Mouse (Mus musculus): ENCODE measurements around the gene Rnase2b. TPM values are rescaled to one million over a fixed set of nuclear protein-coding genes. Genes with fewer than 3 reads are reported as not detected.
A peak's percentile ranks its signal among the peaks of the same experiment; 100 is the strongest.
"Not testable (repeated sequence)": the region's sequence is repeated elsewhere in the genome, so short reads cannot be mapped to it uniquely, and the experiment has no call there.

The Rnase2b gene
- polyA plus RNA-seq, 1 experiment = not detected

GRCm38 (mm10) chr14:51150206-51150831 is 11.7 kb upstream of the Rnase2b start:
- no peak for DNase-seq (ENCODE audit: extremely low spot score in 1 of 2, low spot score in 1 of 2)

- no peak for DNase-seq (ENCODE audit: extremely low spot score in 1 of 2, low spot score in 1 of 2)
Measured at GRCm38 (mm10) chr14:51152249-51152870, 9.7 kb upstream of the Rnase2b start.

GRCm38 (mm10) chr14:51156056-51156735 is 5.9 kb upstream of the Rnase2b start:
- no peak for DNase-seq (ENCODE audit: extremely low spot score in 1 of 2, low spot score in 1 of 2)

- no peak for DNase-seq (ENCODE audit: extremely low spot score in 1 of 2, low spot score in 1 of 2)
Measured at GRCm38 (mm10) chr14:51156736-51157068, 5.4 kb upstream of the Rnase2b start.

GRCm38 (mm10) chr14:51157072-51157471 is 5.0 kb upstream of the Rnase2b start:
- DNase-seq (ENCODE audit: extremely low spot score in 1 of 2, low spot score in 1 of 2) = no peak

GRCm38 (mm10) chr14:51163323-51163722 is 1.3 kb downstream of the Rnase2b start:
- DNase-seq (ENCODE audit: extremely low spot score in 1 of 2, low spot score in 1 of 2) = not testable (repeated sequence)

GRCm38 (mm10) chr14:51165435-51165834 is 3.4 kb downstream of the Rnase2b start:
- no peak for DNase-seq (ENCODE audit: extremely low spot score in 1 of 2, low spot score in 1 of 2)

GRCm38 (mm10) chr14:51166068-51166467 is 4.0 kb downstream of the Rnase2b start:
- no peak for DNase-seq (ENCODE audit: extremely low spot score in 1 of 2, low spot score in 1 of 2)

GRCm38 (mm10) chr14:51172095-51172865 is 10.2 kb downstream of the Rnase2b start:
- DNase-seq (ENCODE audit: extremely low spot score in 1 of 2, low spot score in 1 of 2) = peak in 1 of 2 experiments; percentile 58

GRCm38 (mm10) chr14:51172947-51173346 is 10.9 kb downstream of the Rnase2b start:
- DNase-seq (ENCODE audit: extremely low spot score in 1 of 2, low spot score in 1 of 2) = peak in 1 of 2 experiments; percentile 37

- DNase-seq (ENCODE audit: extremely low spot score in 1 of 2, low spot score in 1 of 2) = peak in 1 of 2 experiments; percentile 12
Measured at GRCm38 (mm10) chr14:51173843-51174242, 11.8 kb downstream of the Rnase2b start.

- DNase-seq (ENCODE audit: extremely low spot score in 1 of 2, low spot score in 1 of 2) = not testable (repeated sequence)
Measured at GRCm38 (mm10) chr14:51181051-51181450, 19.0 kb downstream of the Rnase2b start.

- DNase-seq (ENCODE audit: extremely low spot score in 1 of 2, low spot score in 1 of 2) = no peak
Measured at GRCm38 (mm10) chr14:51195681-51196080, 33.6 kb downstream of the Rnase2b start.

GRCm38 (mm10) chr14:51199098-51200023 is 37.3 kb downstream of the Rnase2b start, which contains the start of gene Ang2:
TSS of gene Ang2 (minus strand) at chr14:51199148.
- DNase-seq (ENCODE audit: extremely low spot score in 1 of 2, low spot score in 1 of 2) = no peak

GRCm38 (mm10) chr14:51200054-51200453 is 38.0 kb downstream of the Rnase2b start:
- peak; percentile 15 to 28 for DNase-seq (ENCODE audit: extremely low spot score in 1 of 2, low spot score in 1 of 2)

- no peak for DNase-seq (ENCODE audit: extremely low spot score in 1 of 2, low spot score in 1 of 2)
Measured at GRCm38 (mm10) chr14:51200466-51200865, 38.4 kb downstream of the Rnase2b start.

GRCm38 (mm10) chr14:51203115-51203514 is 41.1 kb downstream of the Rnase2b start, which contains the start of gene Ear14:
TSS of gene Ear14 (plus strand) at chr14:51203391.
- DNase-seq (ENCODE audit: extremely low spot score in 1 of 2, low spot score in 1 of 2) = no peak

Measured in frontal cortex, adult 2 months (tissue).